Mouse (Mus musculus) cerebellum, adult 2 months (tissue): ENCODE data around the gene Ucp2. TPM values are rescaled to one million over a fixed set of nuclear protein-coding genes. Genes with fewer than 3 reads are reported as not detected.

Experiments
- DNase-seq, 2 experiments: peaks; one replicate each; pipeline ENCODE4 v3.0.0; 2021
- H3K27ac ChIP-seq: fragments of 200-500 bp; 2 replicates; pipeline ENCODE4 v1.5.1; 2012; ENCODE audit warnings: low read length, control low read depth, inconsistent platforms; ENCODE audit not compliant: insufficient read depth
- H3K27me3 ChIP-seq: fragments of 200-500 bp; 2 replicates; pipeline ENCODE4 v1.6.1; 2012; ENCODE audit warnings: inconsistent platforms, mild to moderate bottlenecking, low read length, moderate library complexity; ENCODE audit not compliant: control insufficient read depth, insufficient read depth
- H3K4me1 ChIP-seq: fragments of 200-500 bp; 2 replicates; pipeline ENCODE4 v1.6.1; 2011; ENCODE audit warnings: low read length; ENCODE audit not compliant: control insufficient read depth, insufficient read depth
- H3K4me3 ChIP-seq: fragments of 200-500 bp; replicated peaks from 2 replicates; pipeline ENCODE3; 2011; ENCODE audit warnings: mild to moderate bottlenecking, low read depth, low read length, control low read depth; ENCODE audit not compliant: insufficient read depth
- CTCF ChIP-seq: fragments of 200-500 bp; IDR thresholded peaks from 2 replicates; pipeline ENCODE4 v1.5.1; 2011; ENCODE audit warnings: low read depth, mild to moderate bottlenecking, control low read depth, low read length, moderate library complexity, borderline replicate concordance; ENCODE audit not compliant: insufficient read depth
- POLR2A ChIP-seq: fragments of 200-500 bp; IDR thresholded peaks from 2 replicates; pipeline ENCODE4 v1.6.1; 2011; ENCODE audit warnings: low read length, control low read depth, borderline replicate concordance; ENCODE audit not compliant: insufficient read depth
- WGBS: fragments of 180-500 bp; shearing (Covaris S2); methylation state at CpG from one replicate; pipeline ENCODE4 v1.1.7; 2018; 5-methylcytosine and 5-hydroxymethylcytosine counted together
- polyA plus RNA-seq: library from polyadenylated mRNA; depleted of rRNA; stranded (reverse); fragments of >200 nt; gene quantifications from 2 replicates; pipeline ENCODE4 v1.2.3, GENCODE M21; 2012

Ucp2 gene
- polyA plus RNA-seq, 1 experiment = 55.1 TPM

DNA sequence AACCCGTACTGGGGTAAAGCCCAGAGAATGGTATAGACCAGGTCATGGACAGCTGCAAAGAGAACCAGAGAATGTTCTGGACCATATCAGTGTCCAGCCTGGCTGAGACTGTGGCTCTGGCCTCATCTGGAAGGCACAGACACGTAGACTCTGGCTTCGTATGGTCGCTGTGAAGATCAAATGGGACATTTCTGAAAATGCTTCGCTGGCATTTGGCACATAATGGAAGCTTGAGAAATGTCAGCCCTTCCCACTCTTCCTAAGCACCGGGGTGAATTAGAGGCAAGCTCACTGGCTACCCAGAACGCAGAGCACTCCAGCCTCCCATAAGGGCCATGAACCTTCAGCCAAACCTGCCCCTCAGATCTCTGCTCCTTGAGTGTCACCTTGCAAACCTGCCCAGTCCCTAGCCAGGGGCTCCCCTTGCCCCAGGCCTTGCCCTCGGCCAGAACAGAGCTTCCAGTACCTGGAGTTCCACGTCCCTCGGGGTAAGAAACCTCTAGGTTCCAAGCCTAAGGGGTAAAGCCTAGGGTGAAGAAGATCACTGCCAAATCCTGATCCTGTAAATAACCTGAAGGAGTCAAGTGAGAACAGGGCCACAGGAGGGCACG lies 22.2 kb upstream of the Ucp2 start:
- Histone ChIP-seq H3K4me1 (peaks cover 4% of the 10 kb centered on the region; the same call in 1 of the 2 replicates), H3K27me3 (no peaks in the 10 kb centered on the region), H3K4me3 (no peak overlapping the region), H3K27ac (no peak overlapping the region)
- WGBS = 92% methylated on average over 11 of the region's 11 CpGs
- DNase-seq = no peak
- TF ChIP-seq POLR2A = no peak
- no peak for TF ChIP-seq CTCF

DNA sequence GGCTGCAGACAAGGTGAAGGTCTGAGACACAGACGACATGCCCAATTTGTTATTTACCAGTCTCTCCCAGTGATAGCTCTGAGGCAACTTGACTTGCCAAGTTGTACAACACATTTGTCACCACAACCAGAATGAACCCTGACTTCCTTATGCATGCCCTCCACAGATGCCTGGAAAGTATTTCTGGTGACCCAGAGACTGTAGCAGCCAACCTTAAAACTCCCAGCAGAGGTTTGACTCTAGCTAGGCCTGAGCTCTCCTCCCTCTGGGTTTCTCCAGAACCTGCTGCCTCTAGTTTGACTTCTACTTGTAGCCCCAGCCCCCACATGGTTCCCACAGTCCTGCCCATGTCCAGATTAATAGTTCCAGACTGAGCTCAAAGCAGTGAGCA lies 21.7 kb upstream of the Ucp2 start:
- Histone ChIP-seq H3K27me3 (no peaks in the 10 kb centered on the region), H3K4me1 (peaks cover 4% of the 10 kb centered on the region; the same call in 1 of the 2 replicates), H3K27ac (no peak overlapping the region), H3K4me3 (no peak overlapping the region)
- no peak for TF ChIP-seq POLR2A
- TF ChIP-seq CTCF = no peak
- WGBS = 90% methylated on average over 1 of the region's 1 CpGs
- DNase-seq = no peak

DNA sequence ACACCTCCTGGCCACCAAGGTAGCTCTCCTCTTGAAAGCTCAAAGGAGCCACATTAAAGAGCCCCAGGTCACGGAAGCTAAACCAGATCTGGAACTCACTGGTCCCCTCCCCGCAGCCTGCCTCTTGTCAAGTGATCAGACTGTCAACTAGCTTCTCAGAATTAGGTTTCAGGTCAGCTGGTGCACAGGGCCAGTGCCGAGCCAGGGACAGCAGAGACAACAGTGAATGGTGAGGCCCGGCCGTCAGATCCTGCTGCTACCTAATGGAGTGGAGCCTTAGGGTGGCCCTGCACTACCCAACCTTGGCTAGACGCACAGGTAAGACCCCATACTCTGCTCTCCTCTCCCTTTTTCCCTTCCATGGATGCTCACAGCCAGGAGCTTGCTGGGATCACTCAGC lies 20.4 kb upstream of the Ucp2 start, which contains the start of gene Ucp3:
TSS of gene Ucp3 (plus strand) at position 214 of the 400 bp plus-strand sequence.
- H3K4me1 ChIP-seq = peaks cover 4% of the 10 kb centered on the region; the same call in 1 of the 2 replicates
- H3K4me3 ChIP-seq = no peak within 1 kb of the TSS
- TF ChIP-seq POLR2A (no peak), CTCF (no peak)
- H3K27me3 ChIP-seq = no peaks in the 10 kb centered on the region
- H3K27ac ChIP-seq = no peak within 1 kb of the TSS
- no peak for DNase-seq
- WGBS = 86% methylated on average over 6 of the region's 6 CpGs

DNA sequence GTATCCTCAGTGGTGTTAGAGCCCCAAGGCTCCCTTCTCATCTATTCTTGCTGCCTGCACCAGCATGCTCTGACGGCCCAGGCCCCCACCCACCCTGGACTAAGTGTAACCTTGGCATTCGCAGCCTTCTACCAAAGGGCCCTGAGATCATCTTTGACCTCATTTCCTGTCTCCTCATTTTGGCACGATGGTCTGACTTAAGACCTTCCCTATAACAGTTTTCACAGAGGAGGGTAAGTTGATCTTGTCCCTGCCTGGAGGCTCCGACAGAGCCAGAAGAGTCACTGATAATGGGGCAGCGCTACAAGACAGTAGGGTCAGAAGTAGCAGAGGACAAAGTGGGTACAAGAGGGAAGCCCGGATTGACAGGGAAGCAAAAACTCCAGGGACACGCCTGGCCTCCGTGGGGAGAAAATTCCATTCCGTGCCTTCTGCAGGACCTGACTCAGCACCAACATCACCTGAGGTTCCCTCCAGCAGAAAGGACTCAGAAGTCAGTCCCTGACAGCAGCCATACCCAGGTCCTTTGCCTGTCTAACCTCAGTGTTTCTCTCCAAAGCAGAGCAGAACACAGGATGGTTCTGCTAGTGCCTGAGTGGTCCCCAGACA lies 19.2 kb upstream of the Ucp2 start:
- TF ChIP-seq CTCF (no peak), POLR2A (no peak)
- WGBS = 91% methylated on average over 9 of the region's 9 CpGs
- H3K4me1 ChIP-seq = peaks cover 5% of the 10 kb centered on the region

DNA sequence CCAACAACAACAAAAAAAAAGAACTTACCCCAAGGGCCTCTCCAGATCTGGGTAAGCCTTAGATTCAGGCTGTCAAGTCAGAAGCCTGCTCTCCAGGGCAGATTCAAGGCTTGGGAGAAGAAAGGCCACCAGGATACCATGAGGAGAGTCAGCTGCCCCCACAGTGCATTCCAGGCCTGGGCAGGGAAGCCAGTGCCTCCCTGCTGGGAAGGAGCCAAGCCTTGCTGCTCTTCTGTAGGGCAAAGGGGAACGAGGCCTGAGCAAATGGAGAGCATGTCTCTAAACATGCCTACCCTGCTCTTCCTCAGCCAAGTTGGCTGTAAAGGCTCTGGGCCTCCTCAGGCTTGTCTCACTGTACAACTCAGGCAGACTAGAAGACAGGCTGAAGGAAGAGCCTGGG lies 18.5 kb upstream of the Ucp2 start:
- Histone ChIP-seq H3K27ac (no peak overlapping the region), H3K27me3 (no peaks in the 10 kb centered on the region), H3K4me1 (peaks cover 11% of the 10 kb centered on the region), H3K4me3 (no peak overlapping the region)
- TF ChIP-seq CTCF (no peak), POLR2A (no peak)
- DNase-seq = no peak
- WGBS = 26% methylated on average over 1 of the region's 1 CpGs

More for the DNA sequence above, 19.2 kb upstream of the Ucp2 start:
- DNase-seq = no peak
- Histone ChIP-seq H3K4me3 (no peak overlapping the region), H3K27me3 (no peaks in the 10 kb centered on the region), H3K27ac (no peak overlapping the region)

DNA sequence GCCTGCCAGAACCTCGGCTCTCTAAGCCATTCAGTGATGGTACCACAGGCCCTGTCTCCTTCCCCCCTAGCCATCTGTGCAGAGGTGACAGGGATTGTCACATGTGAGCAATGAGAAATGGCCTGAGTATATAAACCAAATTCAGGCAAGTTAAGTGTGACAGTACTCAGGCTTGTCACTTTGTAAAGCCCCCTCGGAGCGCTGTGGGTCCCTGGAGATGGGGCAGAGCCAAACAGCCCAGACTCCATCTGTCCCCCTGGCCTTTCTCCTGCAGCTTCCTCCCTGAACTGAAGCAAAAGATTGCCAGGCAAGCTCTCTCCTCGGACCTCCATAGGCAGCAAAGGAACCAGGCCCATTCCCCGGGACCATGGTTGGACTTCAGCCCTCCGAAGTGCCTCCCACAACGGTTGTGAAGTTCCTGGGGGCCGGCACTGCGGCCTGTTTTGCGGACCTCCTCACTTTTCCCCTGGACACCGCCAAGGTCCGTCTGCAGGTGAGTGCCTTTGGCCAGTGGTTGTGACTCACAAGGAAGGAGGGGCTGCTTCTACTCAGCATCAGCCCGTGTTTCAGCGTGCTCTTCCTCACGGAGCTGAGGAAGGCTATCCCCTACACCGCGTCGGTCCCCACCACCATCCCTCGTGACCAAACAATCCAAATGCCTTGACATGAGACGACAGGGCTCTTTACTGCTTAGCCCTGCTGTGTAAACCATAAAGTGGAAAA lies 13.9 kb upstream of the Ucp2 start:
- H3K27ac ChIP-seq = no peak overlapping the region
- peaks cover 11% of the 10 kb centered on the region for H3K4me1 ChIP-seq
- no peak for TF ChIP-seq POLR2A
- TF ChIP-seq CTCF = no peak
- no peak overlapping the region for H3K4me3 ChIP-seq
- no peaks in the 10 kb centered on the region for H3K27me3 ChIP-seq
- DNase-seq = no peak
- 25% methylated on average over 20 of the region's 20 CpGs for WGBS

DNA sequence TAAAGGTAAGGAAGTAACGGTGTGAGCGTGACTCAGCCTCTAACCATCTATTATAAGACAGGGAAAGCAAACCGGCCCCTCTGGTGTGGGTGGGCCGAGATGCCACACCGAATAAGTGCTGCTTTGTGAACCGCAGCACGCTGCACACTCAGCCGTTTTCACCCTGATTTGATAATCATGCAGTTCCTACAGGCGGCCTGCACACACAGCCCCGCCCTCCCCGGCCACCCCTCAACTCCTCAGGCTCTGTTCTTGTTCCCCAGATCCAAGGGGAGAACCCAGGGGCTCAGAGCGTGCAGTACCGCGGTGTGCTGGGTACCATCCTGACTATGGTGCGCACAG lies 13.3 kb upstream of the Ucp2 start:
- TF ChIP-seq CTCF (no peak), POLR2A (no peak)
- Histone ChIP-seq H3K27me3 (no peaks in the 10 kb centered on the region), H3K4me3 (no peak overlapping the region), H3K27ac (no peak overlapping the region), H3K4me1 (peaks cover 9% of the 10 kb centered on the region)
- no peak for DNase-seq
- WGBS = 38% methylated on average over 15 of the region's 15 CpGs
